Mouse (Mus musculus) liver, postnatal 0 days (tissue): ENCODE results near the gene Tnpo1. TPM values are rescaled to one million over a fixed set of nuclear protein-coding genes. Genes with fewer than 3 reads are reported as not detected.
"Not testable (repeated sequence)": the region's sequence is repeated elsewhere in the genome, so short reads cannot be mapped to it uniquely, and the experiment has no call there.

Experiments
- ATAC-seq: fragments of 200-750 bp; cut with Nextera tagmentation; 2 replicates; pipeline ENCODE4 v1.8.0; 2017; ENCODE audit warnings: mild to moderate bottlenecking, moderate library complexity
- DNase-seq: peaks from one replicate; pipeline ENCODE4 v3.0.0-alpha.2; 2016
- H3K27ac ChIP-seq: fragments of 300-500 bp; sonication (generic); 2 replicates; pipeline ENCODE4 v1.5.1; 2014; ENCODE audit warnings: antibody characterized with exemption, moderate library complexity, mild to moderate bottlenecking, low read depth
- H3K27me3 ChIP-seq: fragments of 300-500 bp; sonication (generic); 2 replicates; pipeline ENCODE4 v1.6.1; 2014; ENCODE audit warnings: low read length, control low read depth, mixed read lengths; ENCODE audit not compliant: insufficient read depth
- H3K36me3 ChIP-seq: fragments of 300-500 bp; sonication (generic); replicated peaks from 2 replicates; pipeline ENCODE4 v1.6.1; 2014; ENCODE audit warnings: mild to moderate bottlenecking, control low read depth, low read length, moderate library complexity, mixed read lengths; ENCODE audit not compliant: insufficient read depth
- H3K4me1 ChIP-seq: fragments of 300-500 bp; sonication (generic); 2 replicates; pipeline ENCODE4 v1.6.1; 2014; ENCODE audit warnings: antibody characterized with exemption, mild to moderate bottlenecking, control low read depth; ENCODE audit not compliant: insufficient read depth
- H3K4me2 ChIP-seq: fragments of 300-500 bp; sonication (generic); 2 replicates; pipeline ENCODE4 v1.6.1; 2014; ENCODE audit warnings: low read depth, mild to moderate bottlenecking, low read length, moderate library complexity, mixed read lengths
- H3K4me3 ChIP-seq: fragments of 300-500 bp; sonication (generic); 2 replicates; pipeline ENCODE4 v1.5.1; 2014; ENCODE audit warnings: low read depth, low read length
- H3K9ac ChIP-seq: fragments of 300-500 bp; sonication (generic); replicated peaks from 2 replicates; pipeline ENCODE4 v1.6.1; 2014; ENCODE audit warnings: mild to moderate bottlenecking, moderate library complexity
- H3K9me3 ChIP-seq: fragments of 300-500 bp; sonication (generic); 2 replicates; pipeline ENCODE4 v1.6.1; 2016; ENCODE audit warnings: mild to moderate bottlenecking, control low read depth, low read length, mixed read lengths
- CTCF ChIP-seq: sonication (generic); IDR thresholded peaks from 2 replicates; pipeline ENCODE4 v1.5.1; 2016; ENCODE audit warnings: antibody characterized with exemption, low read depth
- EP300 ChIP-seq: IDR thresholded peaks from 2 replicates; pipeline ENCODE4 v1.6.1; 2016; ENCODE audit warnings: antibody characterized with exemption, low read depth, mild to moderate bottlenecking
- WGBS: fragments of 180-500 bp; shearing (Covaris S2); extraction: QIAGEN DNeasy Blood & Tissue Kit; methylation state at CpG from one replicate; pipeline ENCODE4 v1.1.7; 2014; ENCODE audit not compliant: insufficient replicate concordance; 5-methylcytosine and 5-hydroxymethylcytosine counted together
- polyA plus RNA-seq: library from polyadenylated mRNA; unstranded; fragments of >200 nt; fragmentation: Nextera tagmentation; extraction: Ambion mirVana; gene quantifications from 2 replicates; pipeline ENCODE4 v1.2.1, GENCODE M21; 2015

Tnpo1 gene
- polyA plus RNA-seq, 1 experiment from 2014 or later = 14.0 TPM

DNA sequence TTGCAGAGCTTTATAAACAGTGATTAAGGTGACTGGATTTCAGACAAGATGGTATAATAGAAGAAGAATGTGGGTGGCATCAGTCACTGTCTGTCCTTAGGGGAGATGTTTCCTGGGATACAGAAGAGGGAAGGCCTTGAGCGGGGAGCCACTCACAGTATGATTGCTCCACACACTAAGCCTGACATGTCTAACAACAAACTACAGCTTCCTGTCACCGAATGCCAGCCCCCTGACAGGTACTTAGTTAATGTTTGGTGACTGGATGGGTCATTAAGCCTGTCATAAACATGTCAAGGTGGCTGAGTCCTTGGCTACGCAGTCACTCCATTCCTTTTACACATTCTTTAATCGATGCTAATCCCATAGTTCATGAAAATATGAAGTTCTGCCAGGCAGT lies 108.0 kb downstream of the Tnpo1 start:
- no peak for TF ChIP-seq EP300
- TF ChIP-seq CTCF = no peak
- Histone ChIP-seq H3K27ac (no peak overlapping the region), H3K9ac (no peak overlapping the region), H3K4me3 (no peak overlapping the region), H3K4me1 (peaks cover 6% of the 10 kb centered on the region; the same call in 1 of the 2 replicates), H3K36me3 (no peaks in the 10 kb centered on the region; the same call in 1 of the 2 replicates), H3K4me2 (no peak overlapping the region), H3K9me3 (no peaks in the 10 kb centered on the region), H3K27me3 (no peaks in the 10 kb centered on the region)
- DNase-seq = no peak
- 81% methylated on average over 4 of the region's 4 CpGs for WGBS
- ATAC-seq = no peak

GRCm38 (mm10) chr13:98817766-98818165 lies 108.4 kb downstream of the Tnpo1 start:
- Histone ChIP-seq H3K9me3 (no peaks in the 10 kb centered on the region), H3K36me3 (no peaks in the 10 kb centered on the region; the same call in 1 of the 2 replicates), H3K4me1 (peaks cover 6% of the 10 kb centered on the region; the same call in 1 of the 2 replicates), H3K4me3 (no peak overlapping the region), H3K27ac (no peak overlapping the region), H3K27me3 (no peaks in the 10 kb centered on the region), H3K9ac (no peak overlapping the region), H3K4me2 (no peak overlapping the region)
- DNase-seq = no peak
- ATAC-seq = no peak
- 64% methylated on average over 4 of the region's 4 CpGs for WGBS
- no peak for TF ChIP-seq CTCF
- no peak for TF ChIP-seq EP300

- peaks cover 11% of the 10 kb centered on the region for H3K4me1 ChIP-seq
- H3K9ac ChIP-seq, ATAC-seq, H3K27ac ChIP-seq, DNase-seq, H3K27me3 ChIP-seq, H3K36me3 ChIP-seq, H3K9me3 ChIP-seq, H3K4me2 ChIP-seq, H3K4me3 ChIP-seq: not testable (repeated sequence)
- 0 out of 2 replicates have a peak, but pooled peaks have one; percentile 5 for TF ChIP-seq CTCF
- WGBS = 62% methylated on average over 4 of the region's 4 CpGs
Measured at GRCm38 (mm10) chr13:98816981-98817660, 109.1 kb downstream of the Tnpo1 start.

- H3K4me1 ChIP-seq = peaks cover 11% of the 10 kb centered on the region
- no peak overlapping the region for H3K4me3 ChIP-seq
- no peak for DNase-seq
- no peak overlapping the region for H3K9ac ChIP-seq
- ATAC-seq = no peak
- TF ChIP-seq EP300 (no peak), CTCF (no peak)
- 86% methylated on average over 9 of the region's 9 CpGs for WGBS
- no peak overlapping the region for H3K27ac ChIP-seq
- H3K36me3 ChIP-seq = no peaks in the 10 kb centered on the region; the same call in 1 of the 2 replicates
- H3K4me2 ChIP-seq = no peak overlapping the region
- H3K27me3 ChIP-seq = no peaks in the 10 kb centered on the region
- no peaks in the 10 kb centered on the region for H3K9me3 ChIP-seq
Measured at GRCm38 (mm10) chr13:98816571-98816970, 109.6 kb downstream of the Tnpo1 start.

DNA sequence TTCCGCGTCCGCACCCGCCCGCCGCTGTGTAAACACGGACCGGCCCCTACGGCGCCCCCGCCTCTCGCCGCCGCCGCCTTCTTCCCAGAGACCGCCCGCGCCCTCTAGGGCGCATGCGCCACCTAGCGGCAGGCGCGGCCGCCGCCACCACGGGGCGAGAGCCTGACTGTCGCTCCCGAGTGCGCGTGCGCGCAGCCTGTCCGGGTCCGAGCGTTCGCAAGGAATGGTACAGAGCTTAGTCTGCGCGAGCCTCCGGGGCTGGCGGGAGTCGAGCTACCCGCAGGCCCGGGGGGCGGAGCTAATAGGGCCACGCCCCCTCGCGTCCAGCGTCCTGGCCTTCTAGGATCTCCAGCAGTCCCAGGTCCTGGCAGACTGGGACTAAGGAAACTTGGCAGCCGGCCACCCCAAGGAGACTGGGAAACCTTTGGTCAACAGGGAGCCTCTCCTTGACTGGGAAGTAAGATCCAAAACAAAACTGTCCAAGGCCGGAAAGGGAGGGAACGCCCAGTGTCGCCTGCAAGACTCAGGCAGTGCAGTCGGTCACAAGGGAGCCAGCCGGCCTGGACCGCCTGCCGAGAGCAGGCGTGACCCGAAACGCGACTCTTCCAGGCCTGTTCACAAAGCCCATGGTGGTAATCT lies 110.9 kb downstream of the Tnpo1 start, which contains the start of gene Fcho2:
Fcho2 (minus strand) TSS at position 303 of the 639 bp plus-strand sequence.
- peak within 1 kb of the TSS; percentile 91 for H3K4me3 ChIP-seq
- no peaks in the 10 kb centered on the region for H3K27me3 ChIP-seq
- H3K4me1 ChIP-seq = peaks cover 11% of the 10 kb centered on the region
- peak within 1 kb of the TSS; percentile 99 for H3K27ac ChIP-seq
- no peaks in the 10 kb centered on the region; the same call in 1 of the 2 replicates for H3K36me3 ChIP-seq
- DNase-seq (peak; percentile 98), ATAC-seq (peak; percentile 94)
- WGBS = 0% methylated on average over 42 of the region's 61 CpGs
- no peaks in the 10 kb centered on the region for H3K9me3 ChIP-seq
- TF ChIP-seq EP300 = no peak; the same call in 1 of the 2 replicates
- peak; percentile 95 for TF ChIP-seq CTCF
- peak within 1 kb of the TSS; percentile 95 for H3K9ac ChIP-seq
- peak within 1 kb of the TSS; percentile 70 for H3K4me2 ChIP-seq

DNA sequence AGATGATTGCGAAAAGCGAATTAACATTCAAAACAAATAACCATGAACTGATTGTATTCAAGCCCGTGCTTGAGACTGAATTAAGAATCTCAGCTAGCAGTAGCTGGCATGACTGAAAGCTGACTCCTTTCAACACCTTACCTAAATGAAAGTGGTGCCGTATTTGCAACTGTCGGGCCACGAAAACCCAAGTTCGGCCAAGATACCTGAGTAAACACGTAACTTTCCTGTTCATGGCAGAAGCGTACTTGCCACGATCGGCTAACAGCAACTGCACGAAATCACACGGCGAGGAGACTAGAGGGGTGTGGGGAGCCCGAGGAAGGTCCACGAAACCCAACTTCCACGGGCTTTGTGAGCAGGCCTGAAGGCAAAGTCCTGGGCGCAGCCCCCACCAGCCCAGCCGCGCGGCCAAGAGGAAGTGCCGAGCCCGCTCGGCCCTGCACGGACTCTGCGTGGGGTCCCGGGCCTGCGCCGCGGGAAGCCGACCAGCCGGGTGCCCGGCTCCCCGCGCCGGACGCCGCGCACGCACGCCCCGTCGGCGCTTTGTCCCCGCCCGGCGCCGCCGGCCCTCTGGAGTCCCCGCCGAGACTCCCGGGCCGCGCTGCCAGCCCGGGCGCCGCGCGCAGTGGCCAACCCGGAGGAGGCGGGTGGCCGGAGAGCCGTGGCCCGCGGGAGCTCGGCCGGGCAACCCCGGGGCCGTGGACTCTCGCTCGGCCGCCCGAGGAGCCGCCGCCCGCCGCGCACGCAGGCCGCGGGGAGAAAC lies 111.7 kb downstream of the Tnpo1 start:
- TF ChIP-seq EP300 (no peak), CTCF (no peak)
- no peaks in the 10 kb centered on the region for H3K9me3 ChIP-seq
- ATAC-seq = peak; percentile 47
- no peaks in the 10 kb centered on the region; the same call in 1 of the 2 replicates for H3K36me3 ChIP-seq
- H3K4me3 ChIP-seq = peak overlapping the region; percentile 91
- peak overlapping the region; percentile 95 for H3K9ac ChIP-seq
- H3K27ac ChIP-seq = peak overlapping the region; percentile 99
- H3K27me3 ChIP-seq = no peaks in the 10 kb centered on the region
- DNase-seq = peak; percentile 72
- peaks cover 8% of the 10 kb centered on the region for H3K4me1 ChIP-seq
- WGBS = 3% methylated on average over 61 of the region's 81 CpGs
- peak overlapping the region; percentile 70 for H3K4me2 ChIP-seq
